Mouse (Mus musculus): ENCODE results near the gene Slc45a1. TPM values are rescaled to one million over a fixed set of nuclear protein-coding genes. Genes with fewer than 3 reads are reported as not detected.

The Slc45a1 gene
- total and polyA plus RNA-seq, 2 experiments from 2014 or later, result not detected

DNA sequence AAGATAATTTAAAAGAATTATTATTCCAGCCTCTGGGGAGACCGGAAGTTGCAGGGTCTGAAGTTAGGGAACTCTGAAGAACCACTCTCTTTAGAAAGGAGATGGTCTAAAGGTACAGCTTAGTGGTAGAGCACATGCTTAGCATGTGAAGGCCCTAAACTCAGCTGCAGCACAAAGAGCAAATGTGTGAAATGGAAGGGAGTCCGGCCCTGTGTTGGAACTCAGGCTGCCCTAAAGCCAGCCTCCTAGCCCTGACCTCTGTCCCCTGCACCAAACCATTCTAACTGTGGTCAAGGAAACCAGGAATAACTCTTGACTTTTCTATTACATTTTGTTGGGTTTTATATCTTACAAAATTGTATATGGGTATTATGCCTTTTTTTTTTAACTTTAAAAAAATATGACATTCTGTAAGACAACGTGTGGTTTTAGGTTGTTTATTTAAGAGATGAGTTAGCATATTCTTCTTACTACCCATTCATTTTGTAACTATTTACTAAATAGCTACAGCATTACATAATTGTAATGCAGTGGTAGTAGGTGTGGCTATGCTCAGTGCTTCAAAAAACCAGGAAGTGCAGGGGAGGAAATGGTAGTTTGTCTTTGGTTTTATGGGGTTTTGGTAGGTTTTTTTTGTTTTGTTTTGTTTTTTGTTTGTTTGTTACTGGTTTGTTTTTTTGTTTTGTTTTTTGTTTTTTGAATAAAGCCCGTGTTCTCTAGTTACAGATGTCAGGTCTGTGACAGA, 58.3 kb downstream of the Slc45a1 start:
- Histone ChIP-seq H3K27me3 (ENCODE audit: control insufficient read depth, insufficient read depth, low read length) (no peaks in the 10 kb centered on the region), H3K27ac (ENCODE audit: low read depth) (no peak overlapping the region; the same call in 1 of the 2 replicates), H3K9me3 (replicated peaks; ENCODE audit: control insufficient read depth, low read length) (no peaks in the 10 kb centered on the region), H3K4me3 (ENCODE audit: low read depth, low read length) (no peak overlapping the region), H3K4me2 (ENCODE audit: low read depth, low read length) (no peak overlapping the region), H3K36me3 (replicated peaks; ENCODE audit: control insufficient read depth, insufficient read depth, low read length) (no peaks in the 10 kb centered on the region), H3K9ac (replicated peaks; ENCODE audit: low read depth, low read length) (no peak overlapping the region), H3K4me1 (ENCODE audit: control insufficient read depth, insufficient read depth) (peaks cover 44% of the 10 kb centered on the region)
- TF ChIP-seq CTCF (IDR thresholded peaks at IDR 0.05; ENCODE audit: low read depth) (no peak), EP300 (IDR thresholded peaks at IDR 0.05; ENCODE audit: low read depth) (no peak)
- no peak for DNase-seq (ENCODE audit: low spot score)
- no peak for ATAC-seq (ENCODE audit: insufficient read depth, low read depth)
- 67% methylated on average over 4 of the region's 4 CpGs for WGBS

DNA sequence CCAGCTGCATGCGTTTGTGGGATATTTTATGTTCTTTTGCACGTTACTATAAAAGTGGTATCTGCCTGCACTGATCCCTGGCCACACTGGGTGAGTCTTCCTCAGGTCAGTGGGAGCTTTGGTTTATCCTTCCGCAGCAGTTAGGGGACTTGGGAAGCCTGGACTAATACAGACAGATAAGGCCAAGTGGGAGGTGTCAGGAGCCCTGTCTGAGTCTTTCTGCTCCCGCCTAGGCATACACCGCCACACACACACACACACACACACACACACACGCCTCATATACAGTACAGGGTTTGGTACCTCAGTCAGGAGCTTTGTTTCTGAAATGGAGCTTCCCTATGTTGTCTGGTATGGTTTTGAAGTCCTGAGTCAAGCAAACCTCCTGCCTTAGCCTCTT, 59.9 kb downstream of the Slc45a1 start:
- TF ChIP-seq EP300 (IDR thresholded peaks at IDR 0.05; ENCODE audit: low read depth), result no peak
- no peak for TF ChIP-seq CTCF (IDR thresholded peaks at IDR 0.05; ENCODE audit: low read depth)
- no peak overlapping the region for H3K4me3 ChIP-seq (ENCODE audit: low read depth, low read length)
- no peak overlapping the region for H3K4me2 ChIP-seq (ENCODE audit: low read depth, low read length)
- H3K4me1 ChIP-seq (ENCODE audit: control insufficient read depth, insufficient read depth), result peaks cover 32% of the 10 kb centered on the region
- H3K27ac ChIP-seq (ENCODE audit: low read depth), result no peak overlapping the region
- no peak for DNase-seq (ENCODE audit: low spot score)
- ATAC-seq (ENCODE audit: insufficient read depth, low read depth), result no peak
- H3K27me3 ChIP-seq (ENCODE audit: control insufficient read depth, insufficient read depth, low read length), result no peaks in the 10 kb centered on the region
- H3K36me3 ChIP-seq (replicated peaks; ENCODE audit: control insufficient read depth, insufficient read depth, low read length), result no peaks in the 10 kb centered on the region
- H3K9me3 ChIP-seq (replicated peaks; ENCODE audit: control insufficient read depth, low read length), result no peaks in the 10 kb centered on the region
- WGBS, result 26% methylated on average over 6 of the region's 6 CpGs
- H3K9ac ChIP-seq (replicated peaks; ENCODE audit: low read depth, low read length), result no peak overlapping the region

DNA sequence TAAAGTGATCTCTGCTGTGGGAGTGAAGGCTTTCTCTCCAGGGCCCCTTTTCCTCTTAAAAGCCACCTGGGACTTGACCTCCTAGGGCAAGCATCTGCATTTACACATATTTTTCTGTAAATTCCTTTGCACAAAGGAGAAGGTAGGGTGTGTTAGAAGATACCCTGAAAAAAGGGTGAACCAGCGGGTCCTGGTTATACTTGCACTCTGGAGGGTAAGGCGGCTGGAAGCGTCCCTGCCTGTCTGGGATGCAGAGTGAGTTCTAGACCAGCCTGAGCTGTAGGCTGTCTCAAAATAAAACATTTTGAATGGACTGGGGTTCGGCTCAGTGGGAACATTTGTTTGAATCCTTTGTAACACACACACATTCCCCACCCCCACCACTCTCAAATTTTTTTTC, 60.4 kb downstream of the Slc45a1 start:
- Histone ChIP-seq H3K4me3 (ENCODE audit: low read depth, low read length) (no peak overlapping the region), H3K9me3 (replicated peaks; ENCODE audit: control insufficient read depth, low read length) (no peaks in the 10 kb centered on the region), H3K36me3 (replicated peaks; ENCODE audit: control insufficient read depth, insufficient read depth, low read length) (no peaks in the 10 kb centered on the region), H3K27ac (ENCODE audit: low read depth) (no peak overlapping the region), H3K27me3 (ENCODE audit: control insufficient read depth, insufficient read depth, low read length) (no peaks in the 10 kb centered on the region), H3K4me2 (ENCODE audit: low read depth, low read length) (no peak overlapping the region), H3K4me1 (ENCODE audit: control insufficient read depth, insufficient read depth) (peaks cover 33% of the 10 kb centered on the region), H3K9ac (replicated peaks; ENCODE audit: low read depth, low read length) (no peak overlapping the region)
- TF ChIP-seq EP300 (IDR thresholded peaks at IDR 0.05; ENCODE audit: low read depth) (no peak), CTCF (IDR thresholded peaks at IDR 0.05; ENCODE audit: low read depth) (no peak)
- DNase-seq (ENCODE audit: low spot score), result no peak
- ATAC-seq (ENCODE audit: insufficient read depth, low read depth), result no peak
- WGBS, result 69% methylated on average over 4 of the region's 4 CpGs

DNA sequence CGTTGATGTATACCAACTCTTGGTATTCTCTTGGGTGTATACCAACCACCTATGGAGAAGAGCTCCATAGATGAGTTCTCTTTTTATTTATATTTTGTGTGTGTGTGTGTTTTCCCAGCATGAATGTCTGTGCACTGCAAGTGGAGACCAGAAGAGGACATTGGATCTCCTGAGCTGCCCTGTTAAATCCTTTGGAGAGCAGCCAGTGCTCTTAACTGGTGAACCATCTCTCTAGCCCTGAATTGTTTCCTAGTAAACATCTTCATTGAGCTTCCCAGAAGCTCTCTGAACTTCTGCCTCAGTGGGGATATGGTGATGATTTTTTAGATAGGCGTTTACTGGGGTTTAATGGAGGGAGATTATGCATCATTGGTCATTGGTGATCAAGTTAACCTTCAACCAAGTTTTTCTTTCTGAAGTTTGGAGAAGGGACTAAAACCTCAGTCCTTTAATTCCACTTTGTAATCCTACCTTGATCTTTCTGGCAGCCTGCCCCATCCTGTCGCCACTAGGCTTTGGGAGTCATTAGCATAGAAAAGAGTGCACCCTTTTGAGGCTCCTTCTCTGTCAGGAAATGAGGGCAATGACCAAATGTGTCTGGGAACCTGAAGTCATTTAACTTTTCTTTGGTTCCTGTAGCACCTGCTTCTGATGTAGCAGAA, 61.2 kb downstream of the Slc45a1 start:
- peaks cover 29% of the 10 kb centered on the region for H3K4me1 ChIP-seq (ENCODE audit: control insufficient read depth, insufficient read depth)
- H3K27me3 ChIP-seq (ENCODE audit: control insufficient read depth, insufficient read depth, low read length), result no peaks in the 10 kb centered on the region
- no peak for ATAC-seq (ENCODE audit: insufficient read depth, low read depth)
- TF ChIP-seq EP300 (IDR thresholded peaks at IDR 0.05; ENCODE audit: low read depth), result no peak
- no peak for TF ChIP-seq CTCF (IDR thresholded peaks at IDR 0.05; ENCODE audit: low read depth)
- no peaks in the 10 kb centered on the region for H3K9me3 ChIP-seq (replicated peaks; ENCODE audit: control insufficient read depth, low read length)
- DNase-seq (ENCODE audit: low spot score), result no peak
- H3K36me3 ChIP-seq (replicated peaks; ENCODE audit: control insufficient read depth, insufficient read depth, low read length), result no peaks in the 10 kb centered on the region
- no peak overlapping the region for H3K4me3 ChIP-seq (ENCODE audit: low read depth, low read length)
- 57% methylated on average over 3 of the region's 3 CpGs for WGBS
- H3K27ac ChIP-seq (ENCODE audit: low read depth), result no peak overlapping the region
- no peak overlapping the region for H3K4me2 ChIP-seq (ENCODE audit: low read depth, low read length)
- no peak overlapping the region for H3K9ac ChIP-seq (replicated peaks; ENCODE audit: low read depth, low read length)

DNA sequence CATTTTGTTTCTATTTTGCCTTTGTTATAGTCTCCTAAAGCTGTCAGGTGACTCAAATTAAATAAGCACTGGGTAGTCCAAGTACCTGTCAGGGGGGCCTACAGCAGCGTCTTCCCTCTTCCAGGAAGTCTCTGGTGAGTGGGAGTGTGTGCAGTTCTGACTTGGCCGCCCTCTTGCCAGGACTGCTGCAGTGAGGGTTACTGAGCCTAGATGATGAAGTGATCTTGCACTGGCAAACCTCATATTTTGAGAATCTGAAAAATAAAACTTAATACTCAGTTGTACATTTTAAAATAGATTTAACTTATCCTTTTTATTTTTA, 63.7 kb downstream of the Slc45a1 start:
- Histone ChIP-seq H3K4me2 (ENCODE audit: low read depth, low read length) (no peak overlapping the region), H3K27me3 (ENCODE audit: control insufficient read depth, insufficient read depth, low read length) (no peaks in the 10 kb centered on the region), H3K27ac (ENCODE audit: low read depth) (no peak overlapping the region), H3K9me3 (replicated peaks; ENCODE audit: control insufficient read depth, low read length) (no peaks in the 10 kb centered on the region), H3K36me3 (replicated peaks; ENCODE audit: control insufficient read depth, insufficient read depth, low read length) (no peaks in the 10 kb centered on the region), H3K4me3 (ENCODE audit: low read depth, low read length) (no peak overlapping the region), H3K4me1 (ENCODE audit: control insufficient read depth, insufficient read depth) (peaks cover 43% of the 10 kb centered on the region), H3K9ac (replicated peaks; ENCODE audit: low read depth, low read length) (no peak overlapping the region)
- DNase-seq (ENCODE audit: low spot score), result no peak
- no peak for ATAC-seq (ENCODE audit: insufficient read depth, low read depth)
- no peak for TF ChIP-seq EP300 (IDR thresholded peaks at IDR 0.05; ENCODE audit: low read depth)
- no peak for TF ChIP-seq CTCF (IDR thresholded peaks at IDR 0.05; ENCODE audit: low read depth)
- 72% methylated on average over 2 of the region's 2 CpGs for WGBS
